Mouse (Mus musculus) limb, embryonic 13.5 days (tissue): Measurements from ENCODE around the gene Card10. TPM values are rescaled to one million over a fixed set of nuclear protein-coding genes. Genes with fewer than 3 reads are reported as not detected.
"Not testable (repeated sequence)": the region's sequence is repeated elsewhere in the genome, so short reads cannot be mapped to it uniquely, and the experiment has no call there.

Experiments
- ATAC-seq: fragments of 200-750 bp; cut with Nextera tagmentation; 2 replicates; pipeline ENCODE4 v1.8.0; 2017; ENCODE audit warnings: low read depth, moderate number of reproducible peaks, moderate TSS enrichment; ENCODE audit not compliant: low FRiP score
- H3K27ac ChIP-seq: fragments of 300-500 bp; sonication (generic); 2 replicates; pipeline ENCODE4 v1.5.1; 2015; ENCODE audit warnings: inconsistent platforms, mild to moderate bottlenecking, moderate library complexity
- H3K27me3 ChIP-seq: fragments of 300-500 bp; sonication (generic); 2 replicates; pipeline ENCODE4 v1.6.1; 2015; ENCODE audit warnings: mild to moderate bottlenecking, inconsistent platforms
- H3K36me3 ChIP-seq: fragments of 300-500 bp; sonication (generic); 2 replicates; pipeline ENCODE4 v1.6.1; 2015; ENCODE audit warnings: inconsistent platforms, mild to moderate bottlenecking, moderate library complexity
- H3K4me1 ChIP-seq: fragments of 300-500 bp; sonication (generic); 2 replicates; pipeline ENCODE4 v1.6.1; 2015; ENCODE audit warnings: inconsistent platforms
- H3K4me2 ChIP-seq: fragments of 300-500 bp; sonication (generic); replicated peaks from 2 replicates; pipeline ENCODE4 v1.6.1; 2015; ENCODE audit warnings: inconsistent platforms, mild to moderate bottlenecking, moderate library complexity
- H3K4me3 ChIP-seq: fragments of 300-500 bp; sonication (generic); 2 replicates; pipeline ENCODE4 v1.5.1; 2015; ENCODE audit warnings: moderate library complexity, mild to moderate bottlenecking, inconsistent platforms
- H3K9ac ChIP-seq: fragments of 300-500 bp; sonication (generic); 2 replicates; pipeline ENCODE4 v1.6.1; 2015; ENCODE audit warnings: mild to moderate bottlenecking, inconsistent platforms
- H3K9me3 ChIP-seq: fragments of 300-500 bp; sonication (generic); 2 replicates; pipeline ENCODE4 v1.6.1; 2016; ENCODE audit warnings: inconsistent platforms
- whole genome bisulfite sequencing: fragments of 180-500 bp; shearing (Covaris S2); methylation state at CpG from one replicate; pipeline ENCODE4 v1.1.7; 2015; 5-methylcytosine and 5-hydroxymethylcytosine counted together
- polyA plus RNA-seq: library from polyadenylated mRNA; unstranded; fragments of >200 nt; fragmentation: Nextera tagmentation; extraction: Ambion mirVana; gene quantifications from 2 replicates; pipeline ENCODE4 v1.2.1, GENCODE M21; 2015

The Card10 gene
- polyA plus RNA-seq, result 3.0 TPM in 2 replicates

DNA sequence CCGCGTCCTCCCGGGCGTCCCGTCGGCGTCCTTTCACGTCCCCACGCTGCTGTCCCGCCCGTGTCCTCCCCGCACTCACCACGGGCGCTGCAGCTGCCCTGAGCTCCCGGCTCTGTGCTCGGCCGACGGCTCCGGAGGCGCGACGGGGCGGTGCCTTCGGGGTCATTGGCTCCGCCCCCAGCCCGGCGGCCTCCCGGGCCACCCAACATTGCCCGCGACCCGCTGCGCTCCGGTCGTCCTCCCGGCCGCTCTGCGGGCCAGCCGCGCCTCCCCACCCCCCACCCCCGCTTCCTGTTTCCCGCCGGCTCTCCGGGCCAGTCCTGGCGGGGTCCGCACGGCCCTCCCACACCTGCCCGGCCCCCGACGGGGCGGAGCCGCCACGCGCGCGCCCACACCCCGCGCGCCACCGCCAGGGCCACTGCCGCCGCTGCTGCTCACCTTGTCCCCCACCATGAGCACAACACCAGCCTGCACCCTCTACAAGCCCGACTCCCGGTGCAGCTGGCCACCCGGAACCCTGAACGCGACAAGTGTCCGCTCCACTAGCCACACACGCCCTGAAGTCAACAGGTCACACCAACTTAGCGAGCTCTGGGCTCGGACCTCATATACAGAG lies at the start of gene Card10:
Gene Card10, minus strand, starts transcription at position 267 of the 616 bp plus-strand sequence.
- H3K4me3 ChIP-seq, result peak within 1 kb of the TSS; percentile 62
- H3K27ac ChIP-seq, result no peak within 1 kb of the TSS
- peaks cover 97% of the 10 kb centered on the region for H3K27me3 ChIP-seq
- peak within 1 kb of the TSS; percentile 90 for H3K4me2 ChIP-seq
- peak; percentile 60; the same call in 1 of the 2 replicates for ATAC-seq
- under 1% methylated on average over 58 of the region's 70 CpGs for WGBS
- no peaks in the 10 kb centered on the region for H3K9me3 ChIP-seq
- no peaks in the 10 kb centered on the region for H3K36me3 ChIP-seq
- H3K4me1 ChIP-seq, result peaks cover 33% of the 10 kb centered on the region
- H3K9ac ChIP-seq, result peak within 1 kb of the TSS; percentile 63

DNA sequence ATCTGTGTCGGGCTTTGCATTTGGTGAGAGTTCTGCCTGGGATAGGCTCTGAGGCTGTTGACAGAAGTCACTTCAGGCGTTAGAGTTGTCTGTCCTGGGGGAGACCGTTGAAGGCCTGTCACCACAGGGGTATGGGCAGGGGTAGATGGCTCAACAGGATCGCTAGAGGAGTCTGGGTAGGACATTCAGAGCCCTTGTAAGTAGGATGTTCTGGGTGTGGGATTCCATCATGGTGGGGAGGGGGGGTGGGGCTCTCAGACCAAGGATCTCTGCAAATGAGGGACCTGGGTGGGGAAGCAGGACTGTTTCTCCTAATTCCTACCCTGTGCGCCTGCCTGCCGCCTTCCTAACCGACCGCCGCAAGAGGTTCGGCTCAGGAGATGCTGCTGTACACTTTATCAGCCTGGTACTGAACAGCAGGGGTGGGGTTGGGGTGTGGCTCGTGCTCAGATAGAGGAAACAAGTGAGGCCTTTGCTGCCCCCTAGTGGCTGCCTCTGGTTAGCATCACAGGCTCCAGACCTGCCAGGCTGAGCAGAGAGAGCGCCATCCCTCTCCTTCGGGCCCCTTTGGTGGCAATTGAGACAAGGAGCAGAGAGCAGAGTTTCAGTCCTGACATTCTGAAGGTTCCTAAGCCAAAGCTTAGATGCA lies 48.8 kb upstream of the Card10 start:
- 13% methylated on average over 13 of the region's 13 CpGs for WGBS

DNA sequence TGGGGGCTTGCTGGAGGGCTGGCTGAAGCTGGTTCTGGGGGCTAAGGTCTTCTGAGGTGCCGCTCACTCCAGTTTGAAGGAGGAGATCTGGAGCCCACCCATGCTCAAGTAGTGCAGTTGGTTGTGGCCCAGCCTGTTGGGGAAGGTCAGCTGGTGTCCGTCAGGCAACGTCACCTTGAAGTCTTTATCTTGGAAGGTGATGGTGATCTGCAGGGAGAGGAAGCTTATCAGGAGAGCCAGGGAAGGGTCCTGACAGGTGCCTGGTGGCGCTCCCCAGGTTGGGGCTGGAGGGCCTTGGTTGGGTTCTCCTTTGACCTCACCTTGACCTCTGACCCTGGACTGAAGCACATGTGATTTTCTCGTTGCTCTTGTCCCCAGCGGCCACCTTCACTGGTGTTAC lies 48.1 kb upstream of the Card10 start:
- H3K9ac ChIP-seq, result no peak overlapping the region
- no peaks in the 10 kb centered on the region; the same call in 1 of the 2 replicates for H3K4me1 ChIP-seq
- H3K9me3 ChIP-seq, result no peaks in the 10 kb centered on the region
- 64% methylated on average over 6 of the region's 6 CpGs for WGBS
- H3K27ac ChIP-seq, result no peak overlapping the region
- H3K4me2 ChIP-seq, result no peak overlapping the region
- peaks cover 6% of the 10 kb centered on the region for H3K27me3 ChIP-seq
- H3K4me3 ChIP-seq, result no peak overlapping the region
- no peak for ATAC-seq
- H3K36me3 ChIP-seq, result peaks cover 12% of the 10 kb centered on the region; the same call in 1 of the 2 replicates

More for the DNA sequence above, 48.8 kb upstream of the Card10 start:
- Histone ChIP-seq H3K9me3 (no peaks in the 10 kb centered on the region), H3K4me3 (no peak overlapping the region), H3K36me3 (peaks cover 12% of the 10 kb centered on the region; the same call in 1 of the 2 replicates), H3K4me1 (no peaks in the 10 kb centered on the region), H3K4me2 (0 out of 2 replicates have a peak overlapping the region, but pooled peaks have one; percentile 11), H3K27ac (no peak overlapping the region), H3K27me3 (peaks cover 6% of the 10 kb centered on the region), H3K9ac (no peak overlapping the region)
- ATAC-seq, result peak; percentile 82

DNA sequence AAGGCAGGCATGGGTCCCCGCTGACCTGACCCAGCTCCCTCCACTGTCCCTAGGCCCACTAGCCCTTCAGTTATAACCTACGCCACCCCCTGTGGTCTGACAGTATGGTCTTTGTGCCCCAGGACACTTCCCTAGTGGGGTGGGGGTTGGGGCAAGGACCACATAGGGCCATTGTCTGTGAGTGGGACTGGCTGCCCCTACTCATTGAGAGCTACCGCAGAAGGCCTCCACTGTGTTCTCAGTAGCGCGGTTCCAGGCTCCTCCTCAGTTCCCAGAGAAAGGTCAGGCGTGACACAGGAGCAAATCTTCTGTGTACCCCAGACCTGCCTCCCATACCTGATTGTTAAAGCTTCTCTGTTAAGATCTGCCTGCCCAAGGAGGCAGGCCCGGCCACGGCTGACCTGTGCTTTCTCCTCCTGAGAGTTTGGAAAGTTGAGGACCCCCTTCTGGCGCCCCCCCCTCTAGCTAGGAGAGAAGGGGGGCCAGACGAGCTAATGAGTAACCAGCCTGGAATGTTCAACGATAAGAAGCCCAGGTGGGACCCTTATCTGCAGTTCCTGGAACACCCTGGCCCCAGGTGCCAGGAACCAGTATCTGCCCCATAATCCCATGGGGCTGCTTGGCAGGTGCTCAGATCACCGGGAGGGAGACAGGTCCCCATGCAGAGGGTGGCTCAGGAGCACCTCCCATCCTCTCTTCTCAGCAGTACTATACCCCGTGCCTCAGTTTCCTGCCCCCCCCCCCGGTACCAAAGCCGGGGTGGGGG lies 47.4 kb upstream of the Card10 start:
- no peak for ATAC-seq
- H3K27ac ChIP-seq, result no peak overlapping the region

DNA sequence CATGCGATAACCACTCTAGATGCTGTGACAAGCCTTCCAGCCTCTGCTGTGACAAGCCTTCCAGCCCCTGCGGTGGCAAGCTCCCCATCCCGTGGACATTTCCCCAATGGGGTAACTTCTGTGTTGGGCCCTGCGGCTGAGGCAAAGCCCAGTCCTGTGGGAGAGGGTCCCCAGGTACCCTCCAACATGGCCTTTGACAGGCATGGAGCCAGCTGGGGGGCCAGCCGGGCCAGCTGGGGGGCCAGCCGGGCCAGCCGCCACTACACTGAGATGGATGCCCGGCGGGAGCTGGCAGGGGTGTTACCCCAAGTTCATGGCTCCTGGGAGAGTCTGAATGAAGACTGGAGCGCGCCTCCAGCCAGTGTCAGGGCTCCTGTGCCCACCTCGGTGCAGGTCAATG lies 46.6 kb upstream of the Card10 start:
- H3K27ac ChIP-seq, result no peak overlapping the region
- peaks cover 10% of the 10 kb centered on the region for H3K27me3 ChIP-seq
- no peak overlapping the region for H3K4me3 ChIP-seq
- 84% methylated on average over 12 of the region's 12 CpGs for WGBS
- H3K9me3 ChIP-seq, result no peaks in the 10 kb centered on the region
- H3K9ac ChIP-seq, result no peak overlapping the region
- H3K36me3 ChIP-seq, result peaks cover 12% of the 10 kb centered on the region; the same call in 1 of the 2 replicates
- ATAC-seq, result no peak
- H3K4me1 ChIP-seq, result peaks cover 13% of the 10 kb centered on the region
- H3K4me2 ChIP-seq, result no peak overlapping the region

More for the DNA sequence above, 47.4 kb upstream of the Card10 start:
- Histone ChIP-seq H3K36me3 (peaks cover 12% of the 10 kb centered on the region; the same call in 1 of the 2 replicates), H3K9ac (no peak overlapping the region), H3K4me1 (peaks cover 7% of the 10 kb centered on the region; the same call in 1 of the 2 replicates), H3K9me3 (no peaks in the 10 kb centered on the region), H3K4me2 (no peak overlapping the region), H3K4me3 (no peak overlapping the region), H3K27me3 (peaks cover 6% of the 10 kb centered on the region)
- 74% methylated on average over 15 of the region's 15 CpGs for WGBS

DNA sequence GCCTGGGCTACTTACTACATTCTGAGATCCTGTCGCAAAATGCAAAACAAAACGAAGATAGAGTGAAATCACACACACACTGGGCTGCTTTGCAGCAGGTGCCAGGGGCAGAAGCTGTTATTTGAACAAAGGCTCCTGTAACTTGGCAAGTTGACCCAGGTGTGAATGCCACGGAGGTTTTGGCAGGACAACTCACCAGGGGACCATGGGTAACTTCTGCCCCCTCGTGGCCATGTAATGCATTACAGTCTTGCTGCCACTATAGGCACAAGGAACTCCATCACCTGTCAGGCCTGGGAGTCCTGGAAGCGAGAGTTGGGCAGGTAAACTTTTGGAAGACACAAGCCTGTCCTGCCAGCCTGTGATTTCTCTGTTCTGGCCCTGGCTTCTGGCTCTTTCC lies 45.6 kb upstream of the Card10 start:
- ATAC-seq, result no peak
- peaks cover 22% of the 10 kb centered on the region for H3K4me1 ChIP-seq

DNA sequence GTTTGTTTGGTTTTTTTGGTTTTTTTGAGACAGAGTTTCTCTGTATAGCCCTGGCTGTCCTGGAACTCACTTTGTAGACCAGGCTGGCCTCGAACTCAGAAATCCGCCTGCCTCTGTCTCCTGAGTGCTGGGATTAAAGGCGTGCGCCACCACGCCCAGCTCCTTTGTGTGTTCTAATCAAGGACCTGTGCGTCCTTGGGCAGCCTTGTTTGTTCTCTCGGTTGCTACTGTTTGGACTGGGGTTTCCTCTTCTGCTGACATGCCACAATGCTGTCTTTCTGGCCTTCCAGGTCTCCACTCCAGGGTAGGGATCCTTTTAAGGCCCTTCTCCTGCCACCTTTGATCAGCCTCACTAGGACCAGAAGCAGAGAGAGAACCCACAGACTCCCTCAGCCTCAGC lies 44.0 kb upstream of the Card10 start:
- H3K4me2 ChIP-seq, H3K9ac ChIP-seq, H3K4me3 ChIP-seq, H3K27ac ChIP-seq, ATAC-seq, H3K9me3 ChIP-seq: not testable (repeated sequence)
- Histone ChIP-seq H3K36me3 (peaks cover 12% of the 10 kb centered on the region; the same call in 1 of the 2 replicates), H3K27me3 (peaks cover 33% of the 10 kb centered on the region), H3K4me1 (peaks cover 35% of the 10 kb centered on the region)
- 88% methylated on average over 7 of the region's 7 CpGs for WGBS

More for the DNA sequence above, 45.6 kb upstream of the Card10 start:
- Histone ChIP-seq H3K9ac (no peak overlapping the region), H3K9me3 (no peaks in the 10 kb centered on the region), H3K4me3 (no peak overlapping the region), H3K27me3 (peaks cover 20% of the 10 kb centered on the region), H3K4me2 (no peak overlapping the region), H3K27ac (no peak overlapping the region), H3K36me3 (peaks cover 12% of the 10 kb centered on the region; the same call in 1 of the 2 replicates)
- WGBS, result 25% methylated on average over 5 of the region's 5 CpGs

DNA sequence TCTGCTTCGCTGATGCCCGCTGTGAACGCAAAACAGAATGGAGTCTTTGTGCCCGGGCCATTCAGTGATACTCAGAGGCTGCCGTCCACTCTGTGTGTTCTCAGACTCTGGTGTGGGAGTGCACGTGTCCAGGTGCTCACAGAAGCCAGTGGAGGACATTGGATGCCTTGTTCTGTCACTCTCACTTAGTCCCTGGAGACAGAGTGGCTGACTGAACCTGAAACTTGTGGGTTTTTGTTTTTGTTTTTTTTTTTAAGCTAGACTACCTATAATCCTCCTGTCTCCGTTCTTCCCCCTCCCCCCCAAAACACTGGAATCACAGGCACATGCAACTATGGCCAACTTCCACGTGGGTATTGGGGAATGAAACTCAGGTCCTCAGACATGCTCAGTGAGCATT lies 43.5 kb upstream of the Card10 start:
- Histone ChIP-seq H3K4me2 (no peak overlapping the region), H3K4me3 (no peak overlapping the region), H3K36me3 (peaks cover 12% of the 10 kb centered on the region; the same call in 1 of the 2 replicates), H3K9ac (no peak overlapping the region), H3K27ac (no peak overlapping the region), H3K27me3 (peaks cover 36% of the 10 kb centered on the region), H3K4me1 (peaks cover 40% of the 10 kb centered on the region), H3K9me3 (no peaks in the 10 kb centered on the region)
- WGBS, result 78% methylated on average over 8 of the region's 8 CpGs
- ATAC-seq, result no peak

DNA sequence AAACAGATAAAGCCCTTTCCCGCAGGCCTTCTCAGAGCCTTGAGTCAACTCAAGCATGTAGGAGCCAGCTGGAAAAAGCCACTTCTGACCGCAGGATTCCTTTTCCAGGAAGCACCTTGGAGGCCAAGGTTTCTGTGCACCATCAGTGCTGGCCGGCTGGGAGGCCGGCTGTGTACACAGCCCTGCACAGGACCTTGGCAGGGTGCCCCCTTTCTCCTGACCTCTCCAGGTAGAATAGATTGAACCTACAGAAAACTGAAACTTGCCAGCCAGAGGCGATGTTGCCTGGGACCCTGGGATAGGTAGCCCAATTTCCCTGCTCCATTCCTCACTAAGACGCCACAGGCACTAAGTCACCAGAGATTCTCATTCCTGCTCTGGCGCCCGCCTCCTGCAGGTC lies 43.0 kb upstream of the Card10 start:
- Histone ChIP-seq H3K27me3 (peaks cover 37% of the 10 kb centered on the region), H3K4me2 (peak overlapping the region; percentile 21; the same call in 1 of the 2 replicates), H3K4me1 (peaks cover 44% of the 10 kb centered on the region), H3K9me3 (no peaks in the 10 kb centered on the region), H3K4me3 (no peak overlapping the region), H3K9ac (no peak overlapping the region), H3K36me3 (peaks cover 12% of the 10 kb centered on the region; the same call in 1 of the 2 replicates), H3K27ac (no peak overlapping the region)
- WGBS, result 82% methylated on average over 8 of the region's 8 CpGs
- ATAC-seq, result no peak

DNA sequence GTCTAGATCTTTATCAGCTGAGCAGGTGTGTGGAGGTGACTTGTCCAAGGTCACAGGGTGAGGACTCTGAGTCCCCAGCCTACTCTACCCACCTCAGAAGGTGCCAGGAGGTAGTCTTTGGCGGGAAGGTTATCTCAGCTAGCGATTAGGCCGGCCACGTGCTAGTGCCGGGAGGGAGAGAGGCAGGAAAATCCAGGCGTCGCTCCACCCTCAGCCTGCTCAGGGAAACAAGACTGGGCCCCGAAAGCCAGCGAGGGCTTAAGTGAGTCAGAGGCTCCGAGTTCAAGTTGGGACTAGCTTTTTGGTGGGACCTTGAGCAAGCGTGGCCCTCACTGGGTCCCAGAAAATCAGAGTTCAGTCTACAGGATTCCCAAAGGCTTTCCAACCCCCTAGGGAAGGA lies 42.5 kb upstream of the Card10 start:
- no peak for ATAC-seq
- 73% methylated on average over 11 of the region's 11 CpGs for WGBS
- Histone ChIP-seq H3K4me1 (peaks cover 50% of the 10 kb centered on the region), H3K4me2 (peak overlapping the region; percentile 21; the same call in 1 of the 2 replicates), H3K27ac (no peak overlapping the region), H3K4me3 (no peak overlapping the region), H3K36me3 (peaks cover 12% of the 10 kb centered on the region; the same call in 1 of the 2 replicates), H3K9me3 (no peaks in the 10 kb centered on the region), H3K27me3 (peaks cover 38% of the 10 kb centered on the region), H3K9ac (no peak overlapping the region; the same call in 1 of the 2 replicates)

DNA sequence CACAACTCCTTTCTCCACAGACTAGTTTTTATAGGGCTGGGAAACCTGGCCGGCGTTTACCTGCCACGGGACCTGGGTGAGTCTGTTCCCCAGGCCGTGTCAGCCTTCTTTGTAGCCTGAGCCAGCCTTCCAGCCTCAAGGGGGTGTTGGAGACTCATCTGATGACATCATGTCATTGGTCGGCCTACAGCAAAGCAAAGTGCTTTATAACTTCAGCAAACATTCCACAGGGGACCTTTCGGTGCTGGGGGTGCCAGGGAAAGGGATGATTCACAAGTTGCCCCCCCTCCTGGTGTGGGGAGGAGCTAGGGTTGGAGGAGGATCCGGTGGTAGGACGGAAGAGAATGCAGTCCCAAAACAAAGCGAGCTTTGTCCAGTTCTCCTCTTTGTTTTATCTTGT lies 41.9 kb upstream of the Card10 start:
- peak overlapping the region; percentile 86 for H3K4me2 ChIP-seq
- no peak overlapping the region for H3K9ac ChIP-seq
- H3K9me3 ChIP-seq, result no peaks in the 10 kb centered on the region
- 0 out of 2 replicates have a peak overlapping the region, but pooled peaks have one; percentile 61 for H3K4me3 ChIP-seq
- ATAC-seq, result no peak
- peaks cover 55% of the 10 kb centered on the region for H3K4me1 ChIP-seq
- no peak overlapping the region for H3K27ac ChIP-seq
- WGBS, result 37% methylated on average over 9 of the region's 9 CpGs
- peaks cover 38% of the 10 kb centered on the region for H3K27me3 ChIP-seq
- H3K36me3 ChIP-seq, result peaks cover 12% of the 10 kb centered on the region; the same call in 1 of the 2 replicates
